Mouse (Mus musculus) liver, postnatal 0 days (tissue): ENCODE data around the gene Btnl2.

ENCODE experiments used
- CTCF ChIP-seq: sonication (generic); IDR thresholded peaks from 2 replicates; pipeline ENCODE4 v1.5.1; 2016; ENCODE audit warnings: antibody characterized with exemption, low read depth
- EP300 ChIP-seq: IDR thresholded peaks from 2 replicates; pipeline ENCODE4 v1.6.1; 2016; ENCODE audit warnings: antibody characterized with exemption, low read depth, mild to moderate bottlenecking

- TF ChIP-seq EP300 (no peak), CTCF (no peak)
Measured at GRCm38 (mm10) chr17:34345486-34345885, 9.1 kb upstream of the Btnl2 start.
